Mouse (Mus musculus) adrenal gland, adult 18-20 months (tissue): ENCODE data around the gene Hspa1l. TPM values are rescaled to one million over a fixed set of nuclear protein-coding genes. Genes with fewer than 3 reads are reported as not detected.
"Not testable (repeated sequence)": the region's sequence is repeated elsewhere in the genome, so short reads cannot be mapped to it uniquely, and the experiment has no call there.

Experiments
- DNase-seq, 2 experiments: peaks; one replicate each; pipeline ENCODE4 v3.0.0; 2021 to 2022; ENCODE audit warnings: low spot score in 2 of 2
- total RNA-seq, 2 experiments: library from RNA; stranded (reverse); gene quantifications; 1 replicate in 1 of 2; 2 replicates in 1 of 2; pipeline ENCODE4 v1.2.3; 2021

Hspa1l gene
- total RNA-seq, 2 experiments from 2014 or later, result 0.30 to 0.58 TPM

DNA sequence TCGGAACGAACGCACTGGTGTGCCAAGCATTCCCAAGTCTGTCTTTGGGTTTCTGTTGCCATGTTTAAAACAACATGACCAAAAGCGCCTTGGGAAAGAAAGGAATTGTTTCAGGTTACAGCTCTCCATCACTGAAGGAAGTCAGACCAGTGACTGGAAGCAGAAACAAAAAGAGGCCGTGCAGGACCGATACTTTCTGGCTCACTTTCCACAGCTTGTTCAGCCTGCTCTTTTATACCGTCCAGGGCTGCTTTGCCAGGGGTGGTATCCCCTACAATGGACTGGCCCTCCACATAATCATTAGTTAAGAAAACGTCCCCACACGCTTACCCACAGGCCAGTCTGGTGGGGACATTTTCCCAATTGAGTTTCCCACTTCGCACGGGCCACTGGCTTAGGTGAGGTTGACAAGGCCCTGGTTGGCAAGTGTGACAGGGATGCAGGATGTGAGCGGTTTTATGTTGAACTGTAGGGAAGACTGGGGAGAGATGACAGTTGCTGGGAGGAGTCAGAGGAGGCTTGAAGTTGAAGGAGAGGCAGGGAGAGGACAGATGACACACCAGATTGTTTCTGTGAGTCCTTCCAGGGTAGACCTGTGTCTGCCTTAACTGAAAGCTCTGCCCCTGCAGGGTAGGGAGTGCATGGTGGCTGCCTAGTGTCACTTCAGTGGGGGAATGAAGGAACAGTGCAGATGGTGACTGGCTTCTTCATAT lies 29.8 kb downstream of the Hspa1l start:
- no peak for DNase-seq

DNA sequence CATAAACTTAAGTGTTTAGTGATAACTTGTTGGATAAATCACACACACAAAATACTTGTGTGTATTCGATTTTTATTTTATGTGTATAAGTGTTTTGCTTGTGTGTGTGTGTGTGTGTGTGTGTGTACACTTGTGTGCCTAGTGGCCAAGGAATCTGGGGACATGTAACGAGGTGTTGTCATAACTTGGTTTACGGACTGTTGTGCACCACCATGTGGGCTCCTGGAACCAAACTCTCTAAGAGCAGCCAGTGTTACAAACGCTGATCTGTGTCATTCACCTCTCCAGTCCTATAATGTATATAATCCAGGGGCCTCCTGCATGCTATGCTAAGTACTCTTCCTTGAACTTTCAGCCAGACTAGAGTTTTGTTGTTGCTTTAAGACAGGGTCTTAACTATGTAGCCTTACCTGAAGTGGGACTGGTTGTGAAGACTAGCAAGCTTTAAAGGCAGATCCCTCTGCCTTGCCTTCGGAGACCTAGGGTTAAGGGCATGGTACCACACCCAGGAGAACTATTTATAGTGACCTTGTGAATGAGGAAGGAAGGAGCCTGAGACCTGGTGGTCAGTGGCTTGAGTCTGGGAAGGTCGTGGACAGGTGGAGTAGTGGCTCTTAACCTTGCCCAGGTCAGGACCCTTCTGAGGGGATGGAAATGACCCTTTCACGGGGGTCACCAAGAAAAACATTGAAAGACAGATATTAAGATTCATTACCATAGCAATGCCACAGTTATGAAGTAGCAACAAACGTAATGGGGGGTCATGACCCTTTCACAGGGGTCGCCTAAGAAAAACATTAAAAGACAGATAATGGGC lies 30.7 kb downstream of the Hspa1l start:
- DNase-seq, result no peak

GRCm38 (mm10) chr17:35004075-35004717 lies 31.7 kb downstream of the Hspa1l start:
- DNase-seq, result no peak

- no peak for DNase-seq
These were observed 32.7 kb downstream of the Hspa1l start for GRCm38 (mm10) chr17:35005158-35005557.

DNA sequence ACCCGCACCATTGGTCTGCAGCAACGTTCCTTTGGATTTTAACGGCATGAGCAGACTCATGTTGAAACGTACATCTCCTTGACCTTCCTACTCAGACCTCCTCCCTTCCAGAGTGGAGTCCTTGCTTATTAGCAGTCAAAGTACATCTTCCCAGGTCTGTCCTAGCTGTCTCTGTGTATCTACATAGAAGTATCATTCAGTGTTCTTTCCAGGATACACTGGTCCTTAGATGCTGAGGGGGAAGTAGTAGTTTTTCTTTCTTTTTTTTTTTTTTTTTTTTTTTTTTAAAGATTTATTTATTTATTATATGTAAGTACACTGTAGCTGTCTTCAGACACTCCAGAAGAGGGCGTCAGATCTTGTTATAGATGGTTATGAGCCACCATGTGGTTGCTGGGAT lies 33.4 kb downstream of the Hspa1l start:
- not testable (repeated sequence) for DNase-seq

DNA sequence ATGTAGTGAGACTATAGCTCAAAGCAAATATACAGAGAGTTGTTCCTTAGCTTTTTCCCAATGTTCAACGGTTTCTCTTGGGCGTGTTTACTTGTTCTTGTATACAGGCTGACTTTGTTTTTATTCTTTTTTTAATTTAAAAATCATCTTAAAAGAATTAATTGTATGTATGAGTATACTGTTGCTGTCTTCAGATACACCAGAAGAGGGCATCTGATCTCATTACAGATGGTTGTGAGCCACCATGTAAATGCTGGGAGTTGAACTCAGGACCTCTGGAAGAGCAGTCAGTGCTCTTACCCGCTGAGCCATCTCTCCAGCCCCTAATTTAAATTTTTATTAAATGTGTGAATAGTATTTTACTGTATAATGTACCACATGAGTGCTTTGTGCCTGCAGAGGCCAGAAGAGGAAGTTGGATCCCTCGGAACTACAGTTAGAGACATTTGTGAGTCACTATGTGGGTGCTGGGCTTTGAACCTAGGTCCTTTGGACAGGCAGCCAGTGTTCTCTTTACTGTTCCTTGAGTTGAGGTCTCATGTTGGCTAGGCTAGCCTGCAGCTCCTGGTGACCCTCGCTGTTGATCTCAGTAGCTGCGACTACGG lies 35.0 kb downstream of the Hspa1l start:
- DNase-seq, result no peak

DNA sequence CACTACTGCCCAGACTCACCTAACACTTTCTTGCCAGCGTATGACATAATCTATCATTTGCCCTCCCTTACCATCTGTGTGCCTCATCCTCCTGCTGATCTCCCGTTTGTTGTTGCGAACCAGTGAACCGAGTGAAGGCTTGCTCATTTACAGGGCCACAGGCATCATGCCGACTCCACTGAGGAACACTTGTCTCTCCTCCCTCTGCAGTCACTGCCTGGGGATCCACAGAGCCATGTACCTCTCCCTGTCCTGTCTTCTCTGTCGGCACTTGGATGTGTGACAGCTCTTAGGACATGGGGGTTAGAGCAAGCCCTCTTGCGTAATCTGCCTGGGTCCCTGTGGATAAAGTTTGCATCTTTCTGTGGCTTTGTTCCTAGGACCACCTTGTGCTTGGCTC lies 37.1 kb downstream of the Hspa1l start:
- DNase-seq, result no peak

- DNase-seq, result no peak
These were observed 38.9 kb downstream of the Hspa1l start for GRCm38 (mm10) chr17:35011440-35011839.

- no peak for DNase-seq
These were observed 39.9 kb downstream of the Hspa1l start for GRCm38 (mm10) chr17:35012430-35012829.

GRCm38 (mm10) chr17:35013221-35013620 lies 40.7 kb downstream of the Hspa1l start:
- no peak for DNase-seq

- DNase-seq, result no peak
These were observed 42.8 kb downstream of the Hspa1l start for GRCm38 (mm10) chr17:35015296-35015695.

DNA sequence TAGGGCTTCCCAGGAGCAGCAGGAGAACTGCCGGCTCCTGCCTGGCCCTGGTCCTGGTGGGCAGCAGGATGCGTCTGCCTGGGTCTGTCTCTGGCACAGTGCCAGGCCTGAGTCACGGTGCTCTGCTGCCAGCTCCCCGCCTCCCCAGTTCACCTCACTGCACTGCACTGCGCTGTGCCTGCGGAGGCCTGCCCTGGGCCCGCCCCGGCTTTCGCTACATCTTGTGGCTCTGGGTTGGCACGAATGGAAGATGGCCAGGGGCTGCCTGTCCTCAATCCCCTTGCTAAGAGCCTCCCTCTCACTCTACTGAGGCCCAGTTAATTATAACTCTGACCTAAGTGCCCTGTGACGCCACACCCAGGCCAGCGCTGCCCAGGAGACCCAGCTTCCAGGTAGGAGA lies 43.9 kb downstream of the Hspa1l start, which contains the start of gene Vwa7:
Gene Vwa7 (plus strand): TSS at position 204 of the 400 bp plus-strand sequence.
- peak; percentile 40 to 48 for DNase-seq

DNA sequence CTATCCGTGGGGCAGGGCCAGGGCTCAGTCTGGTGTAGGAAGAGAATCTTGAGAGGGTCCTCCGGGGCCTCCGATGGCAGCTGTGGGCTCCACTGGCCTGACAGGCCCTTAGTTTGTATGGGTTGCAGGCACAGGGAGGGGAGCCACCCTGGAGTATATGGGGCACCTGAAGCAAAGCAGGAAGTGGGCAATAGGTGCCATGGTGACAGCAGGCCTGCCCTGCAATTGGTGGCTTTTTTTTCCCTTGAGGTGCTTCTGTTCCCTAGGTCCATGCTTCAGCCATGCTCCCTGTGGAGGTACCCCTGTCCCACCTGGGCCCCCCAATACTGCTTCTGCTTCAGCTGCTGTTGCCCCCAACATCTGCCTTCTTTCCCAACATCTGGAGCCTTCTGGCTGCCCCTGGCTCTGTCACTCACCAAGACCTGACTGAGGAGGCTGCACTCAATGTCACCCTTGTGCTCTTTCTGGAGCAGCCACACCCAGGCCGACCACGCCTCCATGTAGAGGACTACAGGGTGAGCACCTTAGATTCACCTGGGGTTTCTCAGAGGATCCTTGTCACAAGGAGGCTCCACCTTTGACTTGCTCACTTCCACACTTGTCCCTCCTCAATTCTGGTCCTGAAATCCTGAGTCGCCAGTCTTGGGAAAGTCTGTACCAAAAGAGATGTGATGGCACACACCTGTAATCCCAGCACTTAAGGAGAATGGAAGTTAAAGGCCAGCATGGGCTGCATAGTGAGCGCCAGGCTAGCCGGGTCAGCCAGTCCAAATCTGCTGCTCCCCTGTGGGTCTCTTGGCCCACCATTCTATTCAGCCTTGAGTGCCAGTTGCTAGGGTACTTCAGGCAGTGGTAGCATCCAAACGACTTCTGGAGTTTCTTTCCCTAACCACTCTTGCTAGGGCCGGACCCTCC lies 44.5 kb downstream of the Hspa1l start:
- DNase-seq, result no peak

GRCm38 (mm10) chr17:35017706-35018030 lies 45.2 kb downstream of the Hspa1l start:
- no peak for DNase-seq

DNA sequence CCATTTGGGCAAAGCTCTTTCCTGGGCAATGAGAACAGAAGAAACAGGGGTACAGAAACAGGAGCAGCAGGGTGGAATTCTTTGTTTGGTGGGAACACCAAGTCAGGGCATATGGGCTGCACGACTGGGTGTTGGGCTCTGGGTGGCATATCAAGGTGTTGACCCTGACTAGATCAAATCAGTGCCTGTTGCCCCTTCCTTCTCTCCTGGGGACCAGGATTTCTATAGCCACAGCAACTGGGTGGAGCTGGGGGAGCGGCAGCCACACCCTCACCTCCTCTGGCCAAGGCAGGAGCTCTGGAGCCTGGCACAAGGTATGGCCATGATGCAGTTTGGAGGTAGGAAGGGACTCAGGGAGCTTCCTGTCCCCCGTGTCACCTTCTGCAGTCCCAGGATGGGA lies 45.7 kb downstream of the Hspa1l start:
- DNase-seq, result no peak

- no peak for DNase-seq
These were observed 47.4 kb downstream of the Hspa1l start for GRCm38 (mm10) chr17:35019894-35020293.

DNA sequence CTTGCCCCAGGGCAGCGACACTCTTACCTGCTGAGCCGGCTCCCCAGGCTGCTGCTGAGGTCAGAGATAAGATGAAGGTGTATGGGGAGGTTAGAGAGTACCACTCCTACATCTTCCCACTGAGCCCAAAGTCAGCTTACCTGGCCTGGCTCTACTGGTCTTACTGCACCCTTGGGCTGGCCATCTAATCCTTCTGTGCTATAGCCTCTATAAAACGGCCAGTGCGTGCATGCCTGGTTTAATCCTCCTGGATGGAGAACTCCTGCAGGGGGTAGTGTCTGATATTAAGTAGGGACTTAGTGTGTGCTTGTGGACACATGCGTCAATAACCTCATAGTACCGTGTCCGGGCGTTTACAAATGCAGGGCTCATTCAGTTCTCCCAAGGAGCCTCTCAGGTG lies 48.0 kb downstream of the Hspa1l start:
- DNase-seq, result no peak

DNA sequence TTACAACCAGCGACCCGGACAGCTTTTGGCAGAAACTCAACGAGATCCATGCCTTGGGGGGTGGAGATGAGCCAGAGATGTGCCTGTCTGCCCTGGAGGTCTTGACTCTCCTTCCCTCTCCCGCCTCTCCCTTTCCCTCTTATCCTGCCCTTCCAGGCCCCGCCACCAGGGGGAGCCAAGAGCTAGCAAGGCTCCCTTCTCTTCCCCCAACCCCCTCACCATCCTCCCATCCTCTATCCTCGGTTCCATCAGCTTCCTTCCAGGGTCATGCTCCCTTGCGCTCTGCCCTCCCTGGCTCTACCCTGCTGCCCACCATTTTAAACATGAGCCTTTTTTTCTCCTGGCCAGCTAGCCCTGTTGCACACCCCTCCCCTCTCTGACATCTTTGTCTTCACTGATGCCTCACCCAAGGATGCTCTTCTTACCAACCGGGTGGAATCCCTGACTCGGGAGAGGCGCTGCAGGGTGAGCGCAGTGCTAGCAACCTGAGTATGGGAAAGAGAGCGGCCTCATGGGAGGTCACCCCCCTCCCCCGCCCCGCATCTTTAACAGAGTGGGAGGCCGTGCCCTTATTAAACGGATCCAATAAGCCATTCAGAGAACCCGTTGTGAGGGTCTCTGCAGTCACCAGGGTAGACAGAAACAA lies 48.8 kb downstream of the Hspa1l start:
- peak; percentile 90 to 93 for DNase-seq

DNA sequence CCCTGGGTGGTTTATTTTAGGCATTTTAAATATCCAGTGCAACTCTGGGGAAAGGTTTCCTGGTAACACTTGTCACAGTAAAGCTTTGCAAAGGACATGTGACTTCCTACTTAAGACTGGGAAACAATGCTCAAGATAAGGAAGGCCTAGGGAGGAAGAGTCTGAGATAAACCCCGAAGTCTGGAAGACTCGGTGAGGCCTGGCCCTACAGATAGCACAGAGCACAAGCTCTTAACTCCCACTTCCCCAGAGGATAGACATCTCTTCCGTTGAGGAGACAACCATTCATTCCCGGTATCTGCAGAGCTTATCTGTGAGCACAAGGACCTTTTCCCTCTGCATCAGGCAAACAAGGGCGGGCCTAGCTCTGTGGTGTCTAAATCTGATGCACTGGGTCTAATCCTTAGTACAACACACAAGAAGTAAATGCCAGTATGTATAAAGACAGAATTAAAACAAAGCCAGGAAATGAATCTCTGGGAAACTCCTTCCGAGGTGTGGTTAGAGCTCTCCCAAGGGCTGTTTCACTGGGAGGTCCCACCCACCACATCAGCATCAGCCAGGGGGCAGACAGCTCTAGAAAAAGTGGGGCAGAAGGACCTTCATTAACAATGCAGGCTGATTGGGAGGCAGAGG lies 49.5 kb downstream of the Hspa1l start:
- DNase-seq, result no peak
